Mouse (Mus musculus) colon, adult 2 months (tissue): ENCODE results near the gene Capn1. TPM values are rescaled to one million over a fixed set of nuclear protein-coding genes. Genes with fewer than 3 reads are reported as not detected.

Source experiments
- polyA plus RNA-seq: library from polyadenylated mRNA; depleted of rRNA; stranded (reverse); fragments of >200 nt; gene quantifications from 2 replicates; pipeline ENCODE4 v1.2.3, GENCODE M21; 2012; rRNA removed

The Capn1 gene
- polyA plus RNA-seq, result 69.9 and 86.7 TPM in 2 replicates

DNA sequence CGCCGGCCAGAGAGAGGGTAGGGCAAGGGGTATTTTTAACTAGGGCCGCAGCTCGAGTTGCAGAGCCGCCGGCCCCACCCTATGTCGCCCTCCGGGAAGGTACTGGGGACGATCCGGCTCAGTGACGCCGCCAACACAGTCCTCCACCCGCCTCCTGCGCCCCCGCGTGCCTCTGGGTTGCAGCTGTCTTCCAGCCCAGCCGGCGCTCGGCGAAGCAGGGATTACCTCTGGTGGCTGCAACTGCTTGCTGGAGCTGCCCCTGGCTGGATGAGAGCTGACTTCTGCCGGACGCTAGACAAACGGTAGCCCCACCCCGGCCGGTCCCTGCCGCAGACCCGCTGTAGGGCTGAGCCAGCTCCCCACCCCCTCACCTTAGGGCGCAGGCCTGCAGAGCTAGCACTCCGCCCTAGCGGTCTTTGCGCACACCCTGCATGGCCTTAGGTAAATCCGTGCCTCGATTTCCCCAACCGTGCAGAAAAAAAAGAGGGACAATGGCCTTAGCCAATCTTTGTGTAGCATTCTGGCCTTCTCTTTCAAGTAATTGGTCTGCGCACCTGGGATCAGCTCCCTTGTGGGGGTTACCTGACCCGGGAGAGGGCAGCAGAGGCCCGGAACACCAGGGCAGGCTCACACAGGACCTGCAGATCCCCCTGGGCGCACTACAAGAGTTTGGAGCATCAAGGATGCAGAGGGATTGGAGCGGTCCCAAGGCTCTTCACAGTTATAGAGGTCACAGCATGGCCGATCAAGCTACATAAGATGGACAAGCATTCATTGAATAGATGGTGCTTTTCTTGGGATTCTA, at the start of gene Capn1:
Capn1 (minus strand) TSS at position 387 of the 805 bp plus-strand sequence.

DNA sequence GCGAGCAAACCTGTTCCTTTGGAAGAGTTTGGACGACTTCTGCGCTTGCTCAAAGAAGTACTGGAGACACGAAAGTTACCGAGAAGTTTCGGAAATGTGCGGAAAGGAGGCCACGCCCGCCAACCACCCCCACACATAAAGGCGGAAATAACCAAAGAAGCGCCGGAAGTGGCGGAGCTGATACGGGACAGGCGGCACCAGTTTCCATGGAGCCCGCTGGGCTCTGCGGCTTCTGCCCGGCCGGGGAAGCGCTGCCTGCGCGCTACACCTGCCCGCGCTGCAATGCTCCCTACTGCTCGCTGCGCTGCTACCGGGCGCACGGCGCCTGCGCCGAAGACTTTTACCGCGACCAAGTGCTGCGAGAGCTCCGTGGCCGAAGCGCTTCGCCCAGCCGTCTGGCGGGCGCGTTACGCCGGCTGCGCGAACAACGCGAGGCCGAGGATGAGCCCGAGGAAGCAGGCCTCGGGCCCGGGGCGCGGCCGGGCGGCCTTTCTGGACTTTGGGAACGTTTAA, 45.4 kb upstream of the Capn1 start, which contains the start of gene Znhit2:
Znhit2 (plus strand) TSS at position 172 of the 513 bp plus-strand sequence.

DNA sequence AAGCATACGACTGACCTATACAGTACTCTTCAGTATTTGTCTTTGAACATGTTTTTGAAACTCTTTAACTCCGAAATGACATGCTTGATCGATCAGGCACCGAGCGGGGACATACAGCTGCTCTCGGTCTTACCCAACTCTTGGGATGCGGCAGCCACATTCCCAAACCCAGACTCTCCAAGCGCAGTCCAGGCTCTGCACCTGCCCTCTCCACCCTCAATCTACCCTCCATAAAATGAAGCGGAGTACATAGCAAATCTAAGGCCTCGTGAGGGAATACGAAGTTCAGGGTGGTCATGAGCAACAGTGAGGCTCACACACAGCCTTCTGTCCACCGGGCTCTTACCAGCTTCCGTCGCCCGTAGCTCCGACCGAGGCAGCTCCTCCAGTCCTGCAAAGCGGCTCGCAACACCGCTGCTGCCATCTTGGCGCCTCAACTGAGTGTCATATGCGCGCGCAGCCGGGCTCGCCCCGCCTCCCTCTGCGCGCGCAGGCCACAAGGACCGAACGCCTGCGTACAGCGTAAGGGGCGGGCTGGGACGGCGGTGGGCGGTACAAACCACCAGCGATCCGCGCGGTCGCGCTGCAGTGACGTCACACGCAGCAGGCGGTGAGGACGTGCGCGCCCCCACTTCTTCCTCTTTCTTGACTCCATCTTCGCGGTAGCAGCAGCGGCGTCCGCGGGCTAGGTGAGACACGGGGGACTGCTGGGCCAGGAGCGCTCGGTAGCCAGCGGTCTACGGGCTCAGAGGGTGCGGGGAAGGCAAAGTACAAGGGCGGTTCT, 41.8 kb upstream of the Capn1 start, which contains the start of the genes Mrpl49 and Fau:
Mrpl49 (minus strand) TSS at position 473 of the 784 bp plus-strand sequence.
Fau (plus strand) TSS at position 532 of the 784 bp plus-strand sequence.

DNA sequence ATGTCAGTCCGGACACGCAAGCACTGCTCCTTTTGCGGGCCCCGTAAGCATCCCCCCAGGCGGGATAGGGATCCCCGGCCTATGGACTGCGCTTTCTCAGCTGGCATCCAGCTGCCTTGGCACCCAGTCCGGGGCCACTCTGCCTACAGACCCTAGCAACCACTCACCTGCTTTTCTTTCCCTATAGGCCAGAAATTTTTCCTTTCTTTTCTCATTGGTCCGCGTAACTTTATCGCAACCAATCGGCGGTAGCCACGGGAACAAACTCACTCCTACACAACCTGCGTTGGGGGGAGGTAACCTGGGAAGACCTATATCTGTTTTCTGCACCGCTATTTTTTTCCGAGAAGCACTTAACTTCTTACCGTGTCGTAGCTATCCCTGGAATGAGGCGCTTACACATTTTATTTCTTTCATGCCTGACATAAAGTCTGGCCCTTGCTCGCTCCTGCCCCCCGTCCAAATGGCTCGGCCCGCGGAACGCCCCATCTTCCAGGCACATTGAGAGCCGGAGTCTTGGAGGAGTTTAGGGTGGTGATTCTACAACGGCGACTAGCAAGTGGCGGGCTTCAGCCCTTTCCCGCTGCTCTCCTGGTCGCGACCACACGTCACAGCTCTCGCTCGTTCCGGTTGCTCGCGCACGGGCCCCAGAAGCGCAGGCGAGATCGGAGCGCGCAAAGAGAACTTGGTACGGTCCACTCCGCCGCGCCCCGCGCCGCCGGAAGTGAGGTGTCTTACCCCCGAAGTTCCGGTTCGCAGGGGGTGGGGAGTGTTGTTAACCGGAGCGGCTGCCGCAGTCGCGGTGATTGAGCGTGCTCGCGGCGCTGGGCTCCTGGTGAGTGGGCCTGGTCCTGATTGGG, 30.8 kb upstream of the Capn1 start, which contains the start of gene Syvn1:
Syvn1 (plus strand) TSS at position 283 of the 860 bp plus-strand sequence.

DNA sequence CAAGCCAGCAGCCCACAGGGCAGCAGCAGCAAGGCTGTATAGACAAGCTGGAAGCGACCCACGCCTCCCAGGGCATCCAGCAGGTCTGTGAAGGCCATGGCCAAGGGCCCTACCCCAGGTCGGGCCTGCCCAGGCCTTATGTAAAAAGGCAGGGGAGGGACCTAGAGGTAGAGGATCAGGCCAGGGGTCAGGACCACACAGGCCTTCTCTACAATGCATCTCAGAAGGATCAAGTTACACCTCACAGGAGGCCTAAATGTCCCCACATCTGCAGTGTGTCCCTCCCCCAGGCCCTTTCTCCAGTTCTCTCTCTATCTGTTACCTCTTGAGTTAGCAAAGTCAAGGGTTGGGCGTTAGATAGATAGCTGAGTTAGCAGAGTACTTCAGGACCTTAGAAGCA, 29.7 kb downstream of the Capn1 start, which contains the start of gene Slc22a20:
Slc22a20 (minus strand) TSS at position 101 of the 400 bp plus-strand sequence.

DNA sequence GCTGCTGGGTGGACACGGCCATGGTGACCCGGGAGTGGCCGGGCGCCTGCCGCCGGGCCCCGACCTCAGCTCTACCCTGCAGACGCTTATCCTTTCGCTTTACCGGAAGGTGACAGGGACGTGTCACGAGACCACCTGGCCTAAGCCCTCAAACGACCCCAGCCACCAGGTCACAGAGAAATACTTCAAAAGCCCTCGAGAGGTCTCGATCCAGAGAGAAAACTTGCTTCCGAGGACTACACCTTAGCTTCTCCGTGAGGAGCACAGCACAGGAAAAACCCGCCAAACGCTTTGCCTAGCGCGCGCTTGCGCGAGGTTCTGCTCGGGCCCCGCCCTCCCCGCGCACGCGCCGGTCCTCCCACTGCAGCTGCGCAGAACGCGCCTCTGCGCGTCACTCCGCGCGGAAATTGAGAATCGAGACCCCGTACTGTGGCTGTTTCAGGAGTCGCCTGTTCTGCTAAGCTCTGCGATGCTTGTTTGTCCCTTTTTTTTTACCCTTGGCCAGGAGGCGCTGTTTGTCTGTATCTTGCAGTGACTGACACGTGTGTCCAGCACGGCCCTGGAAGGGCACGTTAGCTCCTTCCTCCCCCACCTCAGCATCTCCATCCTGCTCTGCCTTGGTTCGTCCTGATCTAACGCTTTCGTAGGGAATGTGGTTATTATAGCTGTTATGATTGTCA, 51.7 kb downstream of the Capn1 start, which contains the start of gene Pola2:
Pola2 (minus strand) TSS at position 320 of the 680 bp plus-strand sequence.

Other genes starting within 250 kb of the Capn1 start
- gene Scyl1, start 244.5 kb downstream of the Capn1 start, polyA plus RNA-seq, result 98.9 and 102 TPM in 2 replicates
- gene Frmd8, start 140.6 kb downstream of the Capn1 start, polyA plus RNA-seq, result 29.7 and 32.5 TPM in 2 replicates
- 7.3 and 9.9 TPM in 2 replicates for gene Slc25a45, start 138.1 kb downstream of the Capn1 start, polyA plus RNA-seq
- 0.57 and 0.62 TPM in 2 replicates for gene Tigd3, start 121.7 kb downstream of the Capn1 start, polyA plus RNA-seq
- gene Dpf2, start 102.9 kb downstream of the Capn1 start, polyA plus RNA-seq, result 53.4 and 61.3 TPM in 2 replicates
- 7.0 and 7.3 TPM in 2 replicates for gene Cdc42ep2, start 91.1 kb downstream of the Capn1 start, polyA plus RNA-seq
- 22.8 and 27.7 TPM in 2 replicates for gene Pola2, start 51.7 kb downstream of the Capn1 start, polyA plus RNA-seq
- gene Slc22a20, start 29.8 kb downstream of the Capn1 start, polyA plus RNA-seq, result 0.06 TPM in 1 of 2 replicates, not detected in the other
- gene Syvn1, start 30.7 kb upstream of the Capn1 start, polyA plus RNA-seq, result 56.5 and 68.0 TPM in 2 replicates
- gene Mrpl49, start 41.9 kb upstream of the Capn1 start, polyA plus RNA-seq, result 11.1 and 13.7 TPM in 2 replicates
- gene Fau, start 41.9 kb upstream of the Capn1 start, polyA plus RNA-seq, result 2,245 and 2,287 TPM in 2 replicates
- 81.0 and 86.7 TPM in 2 replicates for gene Znhit2, start 45.3 kb upstream of the Capn1 start, polyA plus RNA-seq
- 68.6 and 88.1 TPM in 2 replicates for gene Tm7sf2, start 52.5 kb upstream of the Capn1 start, polyA plus RNA-seq
- 86.3 and 87.2 TPM in 2 replicates for gene Vps51, start 61.3 kb upstream of the Capn1 start, polyA plus RNA-seq
- gene Tmem262, start 64.1 kb upstream of the Capn1 start, polyA plus RNA-seq, result 1.3 TPM in 1 of 2 replicates, not detected in the other
- gene Gm28374, start 66.4 kb upstream of the Capn1 start, polyA plus RNA-seq, result 0.34 and 0.72 TPM in 2 replicates
- gene Zfpl1, start 69.1 kb upstream of the Capn1 start, polyA plus RNA-seq, result 96.4 and 116 TPM in 2 replicates
- gene Cdca5, start 69.1 kb upstream of the Capn1 start, polyA plus RNA-seq, result 3.2 and 4.1 TPM in 2 replicates
- not detected in 2 replicates for gene AC131692.1, start 78.5 kb upstream of the Capn1 start, polyA plus RNA-seq
- 17.8 and 47.8 TPM in 2 replicates for gene Naaladl1, start 89.9 kb upstream of the Capn1 start, polyA plus RNA-seq
- 60.1 and 60.7 TPM in 2 replicates for gene Sac3d1, start 102.8 kb upstream of the Capn1 start, polyA plus RNA-seq
- gene Snx15, start 112.4 kb upstream of the Capn1 start, polyA plus RNA-seq, result 59.0 and 65.6 TPM in 2 replicates
- gene Batf2, start 125.1 kb upstream of the Capn1 start, polyA plus RNA-seq, result 60.8 and 73.8 TPM in 2 replicates
- gene Arl2, start 125.7 kb upstream of the Capn1 start, polyA plus RNA-seq, result 95.4 and 114 TPM in 2 replicates
- 0.12 and 0.91 TPM in 2 replicates for gene Majin, start 168.5 kb upstream of the Capn1 start, polyA plus RNA-seq
- gene Gpha2, start 210.5 kb upstream of the Capn1 start, polyA plus RNA-seq, result 0.45 and 0.97 TPM in 2 replicates
- gene Ppp2r5b, start 220.0 kb upstream of the Capn1 start, polyA plus RNA-seq, result 84.5 and 109 TPM in 2 replicates
- 61.7 and 63.2 TPM in 2 replicates for gene Atg2a, start 225.8 kb upstream of the Capn1 start, polyA plus RNA-seq